In the genomic region with DNA sequence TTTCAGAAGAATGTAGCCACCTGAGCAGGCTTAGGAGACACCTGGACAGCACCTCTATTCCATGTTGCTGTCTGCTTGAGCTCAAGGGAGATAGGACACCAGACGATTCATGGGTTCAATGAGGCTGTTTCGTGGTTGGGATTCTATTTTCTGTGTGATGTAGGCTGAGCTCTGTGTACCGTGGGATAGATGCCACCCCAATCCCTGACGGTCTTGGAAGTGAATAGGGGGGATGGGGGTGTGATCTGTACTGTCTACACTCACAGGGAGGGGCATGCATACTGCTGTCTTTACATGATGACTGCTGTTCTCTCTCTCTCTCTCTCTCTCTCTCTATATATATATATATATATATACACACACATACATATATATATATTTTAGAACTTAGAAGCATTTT, we compare ENCODE assay signal across 27 mouse cellular contexts. TPM values are rescaled to one million over a fixed set of nuclear protein-coding genes. Genes with fewer than 3 reads are reported as not detected.
DNase-seq lines count a peak whose midpoint lies in the region; ATAC-seq and TF ChIP-seq lines count a peak whose summit lies in the region.
"Had no signal": no experiment of that assay in that cellular context is flagged by ENCODE, and none has a peak within 500 bp of the region (broad histone marks: within the 10 kb centered on the region; RNA-seq: fewer than 3 reads in every experiment).

No protein-coding gene starts in this region.

- H3K27ac ChIP-seq in liver, embryonic 11.5 days (ENCODE audit: low read depth, low read length): no peak overlapping the region
- peak overlapping the region; percentile 90; the same call in 1 of the 2 replicates for H3K27ac ChIP-seq in bone marrow, adult 2 months (ENCODE audit: control insufficient read depth, insufficient read depth, low read depth, low read length, poor library complexity)
- peak overlapping the region; percentile 61 for H3K27ac ChIP-seq in liver, embryonic 14.5 days
- H3K27ac ChIP-seq in hindbrain, embryonic 10.5 days: no peak overlapping the region
- H3K27ac ChIP-seq in hindbrain, embryonic 11.5 days (ENCODE audit: low read depth, low read length): no peak overlapping the region
- H3K27ac ChIP-seq: embryonic facial prominence, embryonic 12.5 days; hindbrain, postnatal 0 days; intestine, embryonic 15.5 days; layer of hippocampus, adult 2 months; limb, embryonic 15.5 days; lung, embryonic 15.5 days; midbrain, embryonic 12.5 days; neural tube, embryonic 13.5 days had no signal

- no peaks in the 10 kb centered on the region for H3K27me3 ChIP-seq in liver, embryonic 11.5 days (replicated peaks; ENCODE audit: control insufficient read depth, insufficient read depth, low read length)
- no peaks in the 10 kb centered on the region for H3K27me3 ChIP-seq in liver, embryonic 14.5 days (ENCODE audit: control insufficient read depth, insufficient read depth, low read length)
- H3K27me3 ChIP-seq in hindbrain, embryonic 10.5 days (ENCODE audit: insufficient read depth, poor library complexity, severe bottlenecking): no peaks in the 10 kb centered on the region
- no peaks in the 10 kb centered on the region for H3K27me3 ChIP-seq in hindbrain, embryonic 11.5 days (ENCODE audit: control insufficient read depth, insufficient read depth, low read length)
- H3K27me3 ChIP-seq: embryonic facial prominence, embryonic 12.5 days; hindbrain, embryonic 12.5 days; intestine, embryonic 15.5 days; limb, embryonic 15.5 days; lung, embryonic 15.5 days; midbrain, embryonic 12.5 days; neural tube, embryonic 13.5 days had no signal

- TF ChIP-seq POLR2A in bone marrow, adult 2 months (IDR thresholded peaks at IDR 0.05; ENCODE audit: borderline replicate concordance, control insufficient read depth, low read depth, low read length): no peak

- no peak for ATAC-seq in liver, embryonic 11.5 days (replicated peaks; ENCODE audit: low FRiP score)
- ATAC-seq in liver, embryonic 14.5 days (ENCODE audit: insufficient read depth): no peak
- ATAC-seq in hindbrain, embryonic 11.5 days (ENCODE audit: low FRiP score): no peak
- ATAC-seq: activated CD4-positive, CD25-positive, alpha-beta regulatory T cell, adult 4 months; CD4-positive, CD25-positive, alpha-beta regulatory T cell, adult 4 months; forebrain, postnatal 0 days; hindbrain, postnatal 0 days had no signal

- no peaks in the 10 kb centered on the region for H3K36me3 ChIP-seq in liver, embryonic 11.5 days (ENCODE audit: control insufficient read depth, insufficient read depth, low read length)
- H3K36me3 ChIP-seq in liver, embryonic 14.5 days (replicated peaks; ENCODE audit: control insufficient read depth, insufficient read depth, low read depth): no peaks in the 10 kb centered on the region
- H3K36me3 ChIP-seq in hindbrain, embryonic 10.5 days: peaks cover 6% of the 10 kb centered on the region
- no peaks in the 10 kb centered on the region for H3K36me3 ChIP-seq in hindbrain, embryonic 11.5 days (ENCODE audit: control insufficient read depth, insufficient read depth, low read length)
- H3K36me3 ChIP-seq: embryonic facial prominence, embryonic 12.5 days; intestine, embryonic 15.5 days; limb, embryonic 15.5 days; lung, embryonic 15.5 days; midbrain, embryonic 12.5 days had no signal

- TF ChIP-seq EP300 in liver, embryonic 14.5 days (IDR thresholded peaks at IDR 0.05; ENCODE audit: low read depth): no peak

- H3K4me2 ChIP-seq in liver, embryonic 11.5 days: peak overlapping the region; percentile 41; the same call in 1 of the 2 replicates
- peak overlapping the region; percentile 56 for H3K4me2 ChIP-seq in liver, embryonic 14.5 days (ENCODE audit: low read depth)
- H3K4me2 ChIP-seq in hindbrain, embryonic 11.5 days (replicated peaks; ENCODE audit: low read depth, low read length): no peak overlapping the region
- H3K4me2 ChIP-seq: embryonic facial prominence, embryonic 12.5 days; hindbrain, embryonic 12.5 days; intestine, embryonic 15.5 days; limb, embryonic 15.5 days; lung, embryonic 15.5 days; midbrain, embryonic 12.5 days; neural tube, embryonic 13.5 days had no signal

- TF ChIP-seq CTCF in bone marrow, adult 2 months (IDR thresholded peaks at IDR 0.05; ENCODE audit: control insufficient read depth, insufficient read depth, low read length): no peak
- TF ChIP-seq CTCF in liver, embryonic 14.5 days (IDR thresholded peaks at IDR 0.05; ENCODE audit: low read depth): no peak

- no peak overlapping the region for H3K4me3 ChIP-seq in liver, embryonic 11.5 days (ENCODE audit: low read depth, low read length)
- no peak overlapping the region for H3K4me3 ChIP-seq in bone marrow, adult 2 months (replicated peaks; ENCODE audit: control insufficient read depth, low read depth, low read length)
- no peak overlapping the region for H3K4me3 ChIP-seq in liver, embryonic 14.5 days (ENCODE audit: insufficient read depth in 1 of 2, low read depth in 2 of 2, low read length in 2 of 2)
- H3K4me3 ChIP-seq in hindbrain, embryonic 10.5 days: no peak overlapping the region
- no peak overlapping the region for H3K4me3 ChIP-seq in hindbrain, embryonic 11.5 days (ENCODE audit: low read depth, low read length)
- H3K4me3 ChIP-seq: embryonic facial prominence, embryonic 12.5 days; hindbrain, embryonic 12.5 days; intestine, embryonic 15.5 days; layer of hippocampus, adult 2 months; limb, embryonic 15.5 days; lung, embryonic 15.5 days; midbrain, embryonic 12.5 days; neural tube, embryonic 13.5 days had no signal

- no peak overlapping the region for H3K9ac ChIP-seq in liver, embryonic 11.5 days (ENCODE audit: low read depth, low read length)
- H3K9ac ChIP-seq in liver, embryonic 14.5 days (replicated peaks): peak overlapping the region; percentile 23
- H3K9ac ChIP-seq in hindbrain, embryonic 11.5 days (ENCODE audit: low read depth, low read length): no peak overlapping the region
- H3K9ac ChIP-seq: embryonic facial prominence, embryonic 12.5 days; forebrain, postnatal 0 days; hindbrain, embryonic 12.5 days; intestine, embryonic 15.5 days; limb, embryonic 15.5 days; lung, embryonic 15.5 days; midbrain, embryonic 12.5 days; neural tube, embryonic 13.5 days had no signal

- H3K4me1 ChIP-seq in liver, embryonic 11.5 days (replicated peaks; ENCODE audit: control insufficient read depth, insufficient read depth, low read length): peaks cover 79% of the 10 kb centered on the region
- H3K4me1 ChIP-seq in bone marrow, adult 2 months (ENCODE audit: control insufficient read depth, insufficient read depth, low read length): peaks cover 26% of the 10 kb centered on the region
- H3K4me1 ChIP-seq in liver, embryonic 14.5 days (replicated peaks; ENCODE audit: control insufficient read depth in 2 of 2, insufficient read depth in 2 of 2, low read length in 1 of 2): peaks cover 48 to 68% of the 10 kb centered on the region in 2 experiments
- peaks cover 57% of the 10 kb centered on the region for H3K4me1 ChIP-seq in hindbrain, embryonic 10.5 days (replicated peaks)
- H3K4me1 ChIP-seq in hindbrain, embryonic 11.5 days (replicated peaks; ENCODE audit: control insufficient read depth, insufficient read depth, low read length): peaks cover 2% of the 10 kb centered on the region

- 86% methylated on average over 4 of the region's 4 CpGs for WGBS in liver, embryonic 11.5 days
- WGBS in bone marrow, adult 2 months: 68% methylated on average over 4 of the region's 4 CpGs
- 51% methylated on average over 4 of the region's 4 CpGs for WGBS in liver, embryonic 14.5 days (ENCODE audit: insufficient replicate concordance)
- WGBS in hindbrain, embryonic 10.5 days: 93% methylated on average over 4 of the region's 4 CpGs
- 94% methylated on average over 4 of the region's 4 CpGs for WGBS in hindbrain, embryonic 11.5 days

- no peaks in the 10 kb centered on the region for H3K9me3 ChIP-seq in liver, embryonic 11.5 days (ENCODE audit: control insufficient read depth, low read length)
- no peaks in the 10 kb centered on the region for H3K9me3 ChIP-seq in liver, embryonic 14.5 days (ENCODE audit: control insufficient read depth, low read length)
- no peaks in the 10 kb centered on the region for H3K9me3 ChIP-seq in hindbrain, embryonic 10.5 days
- H3K9me3 ChIP-seq in hindbrain, embryonic 11.5 days (ENCODE audit: control insufficient read depth, low read length): no peaks in the 10 kb centered on the region
- H3K9me3 ChIP-seq: embryonic facial prominence, embryonic 12.5 days; hindbrain, embryonic 12.5 days; intestine, embryonic 15.5 days; limb, embryonic 15.5 days; lung, embryonic 15.5 days; midbrain, embryonic 12.5 days; neural tube, embryonic 13.5 days had no signal

- no peak for DNase-seq in liver, embryonic 11.5 days (ENCODE audit: low spot score)
- no peak for DNase-seq in liver
- no peak for DNase-seq in liver, embryonic 14.5 days (ENCODE audit: low read depth in 3 of 3, low spot score in 3 of 3)
- DNase-seq in telencephalon, adult 2 months (ENCODE audit: low read depth, low spot score): peak; percentile 61
- DNase-seq in hindbrain, embryonic 10.5 days (ENCODE audit: low spot score): no peak
- no peak for DNase-seq in hindbrain, embryonic 11.5 days (ENCODE audit: low spot score)
- DNase-seq: adrenal gland, adult 2 months; adrenal gland, postnatal 36 days; cerebellum, adult 11 months; cerebellum, adult 9-10 months; cerebellum, postnatal 36 days; forebrain, postnatal 0 days; heart, postnatal 14 days; left cerebral cortex, postnatal 4 days; lung, postnatal 36 days had no signal

RNA-seq across cellular contexts. Expression of gene Gramd4, which starts 7.9 kb away (rescaled TPM):
- polyA plus RNA-seq in liver, embryonic 11.5 days (2014; fragmentation: Nextera tagmentation; extraction: Ambion mirVana): 12.6 and 13.9 TPM in 2 replicates
- polyA plus RNA-seq in bone marrow, adult 2 months (2011; ENCODE audit: insufficient read depth, insufficient read length, low replicate concordance, missing spikeins): 14.1 and 20.7 TPM in 2 replicates
- polyA plus RNA-seq in liver, embryonic 14.5 days (2012; rRNA removed): 6.1 and 7.5 TPM in 2 replicates
- 2.5 and 4.0 TPM in 2 replicates for polyA plus RNA-seq in liver, embryonic 14.5 days (2014; fragmentation: Nextera tagmentation; extraction: Ambion mirVana)
- polyA plus RNA-seq in hindbrain, embryonic 10.5 days (2016; fragmentation: Nextera tagmentation; extraction: Ambion mirVana): 16.6 and 18.0 TPM in 2 replicates
- polyA plus RNA-seq in hindbrain, embryonic 11.5 days (2014; fragmentation: Nextera tagmentation; extraction: Ambion mirVana): 8.7 and 10.1 TPM in 2 replicates

RNA-seq across cellular contexts. Expression of gene Celsr1, which starts 31.8 kb away (rescaled TPM):
- polyA plus RNA-seq in liver, embryonic 11.5 days (2014; fragmentation: Nextera tagmentation; extraction: Ambion mirVana): 0.53 and 1.4 TPM in 2 replicates
- 1.3 and 4.2 TPM in 2 replicates for polyA plus RNA-seq in bone marrow, adult 2 months (2011; ENCODE audit: insufficient read depth, insufficient read length, low replicate concordance, missing spikeins)
- polyA plus RNA-seq in liver, embryonic 14.5 days (2012; rRNA removed): 0.11 and 0.12 TPM in 2 replicates
- polyA plus RNA-seq in liver, embryonic 14.5 days (2014; fragmentation: Nextera tagmentation; extraction: Ambion mirVana): 0.06 and 0.09 TPM in 2 replicates
- 3.4 and 3.6 TPM in 2 replicates for polyA plus RNA-seq in hindbrain, embryonic 10.5 days (2016; fragmentation: Nextera tagmentation; extraction: Ambion mirVana)
- 4.6 and 5.1 TPM in 2 replicates for polyA plus RNA-seq in hindbrain, embryonic 11.5 days (2014; fragmentation: Nextera tagmentation; extraction: Ambion mirVana)

Comparison
In these comparisons a context has a peak if more than half of its experiments do, and no peak if none do; other contexts are left out.
1. H3K27ac ChIP-seq: peak in bone marrow, adult 2 months (single experiment) and liver, embryonic 14.5 days (single experiment); none in liver, embryonic 11.5 days (single experiment), hindbrain, embryonic 10.5 days (single experiment) and hindbrain, embryonic 11.5 days (single experiment).